Mouse (Mus musculus) embryo, embryonic 11.5 days (tissue): ENCODE measurements around the gene Nup214.

Experiments used
- DNase-seq: peaks from one replicate; pipeline ENCODE4 v3.0.0-alpha.2; 2012; ENCODE audit warnings: low read depth, low spot score

The Nup214 gene

GRCm38 (mm10) chr2:31974141-31974808 is at the start of gene Nup214:
TSS of gene Nup214 (plus strand) at chr2:31974436.
- DNase-seq: peak; percentile 100

GRCm38 (mm10) chr2:31924811-31925210 is 49.4 kb upstream of the Nup214 start:
- no peak for DNase-seq

- no peak for DNase-seq
Measured at GRCm38 (mm10) chr2:31925936-31926335, 48.3 kb upstream of the Nup214 start.

GRCm38 (mm10) chr2:31929664-31930063 is 44.6 kb upstream of the Nup214 start:
- DNase-seq: no peak

- no peak for DNase-seq
Measured at GRCm38 (mm10) chr2:31934551-31934950, 39.7 kb upstream of the Nup214 start.

GRCm38 (mm10) chr2:31935054-31935453 is 39.2 kb upstream of the Nup214 start:
- DNase-seq: no peak

GRCm38 (mm10) chr2:31938298-31938697 is 35.9 kb upstream of the Nup214 start:
- no peak for DNase-seq

- DNase-seq: no peak
Measured at GRCm38 (mm10) chr2:31943011-31943410, 31.2 kb upstream of the Nup214 start.

- no peak for DNase-seq
Measured at GRCm38 (mm10) chr2:31945580-31945979, 28.7 kb upstream of the Nup214 start.

- DNase-seq: no peak
Measured at GRCm38 (mm10) chr2:31948392-31948791, 25.8 kb upstream of the Nup214 start.

GRCm38 (mm10) chr2:31948801-31949200 is 25.4 kb upstream of the Nup214 start:
- DNase-seq: no peak

- DNase-seq: peak; percentile 67
Measured at GRCm38 (mm10) chr2:31950058-31950871, 24.0 kb upstream of the Nup214 start, which contains the start of gene Aif1l. TSS of gene Aif1l (plus strand) at chr2:31950139.

GRCm38 (mm10) chr2:31950966-31951365 is 23.3 kb upstream of the Nup214 start:
- no peak for DNase-seq

GRCm38 (mm10) chr2:31952236-31952635 is 22.0 kb upstream of the Nup214 start:
- no peak for DNase-seq

- no peak for DNase-seq
Measured at GRCm38 (mm10) chr2:31952725-31953124, 21.5 kb upstream of the Nup214 start.

- no peak for DNase-seq
Measured at GRCm38 (mm10) chr2:31953687-31954086, 20.5 kb upstream of the Nup214 start.

- no peak for DNase-seq
Measured at GRCm38 (mm10) chr2:31954779-31955181, 19.5 kb upstream of the Nup214 start.

- DNase-seq: no peak
Measured at GRCm38 (mm10) chr2:31955686-31956085, 18.6 kb upstream of the Nup214 start.

GRCm38 (mm10) chr2:31957211-31957610 is 17.0 kb upstream of the Nup214 start:
- DNase-seq: no peak

- no peak for DNase-seq
Measured at GRCm38 (mm10) chr2:31960986-31961385, 13.2 kb upstream of the Nup214 start.

GRCm38 (mm10) chr2:31961791-31962222 is 12.4 kb upstream of the Nup214 start:
- DNase-seq: no peak

GRCm38 (mm10) chr2:31962501-31963224 is 11.6 kb upstream of the Nup214 start:
- no peak for DNase-seq
